Mouse (Mus musculus): ENCODE measurements around the gene Hemk1. TPM values are rescaled to one million over a fixed set of nuclear protein-coding genes. Genes with fewer than 3 reads are reported as not detected.

The Hemk1 gene
- 14.1 and 15.3 TPM in 2 replicates for polyA plus RNA-seq (2012; ENCODE audit: insufficient read depth, insufficient read length, missing spikeins)

DNA sequence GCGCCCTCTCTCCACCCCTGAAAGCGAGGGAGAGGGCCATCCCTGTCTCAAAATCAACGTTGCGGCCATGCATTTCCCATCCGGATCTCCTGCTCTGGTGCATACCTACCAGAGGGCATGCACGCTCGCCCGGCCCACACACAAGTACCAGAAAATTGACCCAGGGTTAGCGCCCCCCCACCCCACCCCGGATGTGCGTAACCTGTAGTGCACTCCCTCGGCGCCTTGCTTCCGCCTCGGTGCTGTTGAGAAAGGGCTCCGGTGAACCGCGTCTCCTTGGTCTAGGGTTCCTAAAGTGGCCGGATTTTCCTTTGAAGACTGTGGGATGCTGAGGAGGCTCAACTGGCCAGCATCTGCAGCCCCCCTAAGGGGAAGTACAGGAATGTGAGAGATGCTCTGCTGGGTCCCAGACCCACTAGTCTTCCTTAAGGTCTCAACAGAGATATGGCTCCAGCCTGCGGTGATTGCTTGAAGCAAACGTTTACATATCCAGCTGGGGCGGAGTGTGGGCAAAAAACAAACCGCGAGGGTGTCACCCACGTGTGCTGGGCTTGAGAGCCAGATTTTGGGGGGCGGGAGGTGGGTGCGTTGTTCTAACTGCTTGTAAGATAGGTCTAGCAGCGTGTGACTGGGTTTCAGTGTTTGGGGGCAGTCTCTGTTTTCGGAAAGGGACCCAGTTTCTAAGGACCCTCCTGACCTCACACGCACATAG lies at the start of gene Hemk1:
Gene Hemk1 (minus strand): TSS at position 179 of the 712 bp plus-strand sequence.
- TF ChIP-seq CTCF (IDR thresholded peaks at IDR 0.05; ENCODE audit: low read depth, low read length) (no peak), POLR2A (IDR thresholded peaks at IDR 0.05; ENCODE audit: borderline replicate concordance, low read depth, low read length) (no peak)
- H3K27ac ChIP-seq (ENCODE audit: insufficient read depth, low read depth, low read length): peak within 1 kb of the TSS; percentile 2; the same call in 1 of the 2 replicates
- 0 out of 2 replicates have a peak, but pooled peaks cover 7% of the 10 kb centered on the region for H3K4me1 ChIP-seq (ENCODE audit: control insufficient read depth, insufficient read depth, low read length)
- peak within 1 kb of the TSS; percentile 84 for H3K4me3 ChIP-seq (ENCODE audit: insufficient read depth, low read length)

- no peak overlapping the region for H3K4me3 ChIP-seq (ENCODE audit: insufficient read depth, low read length)
- TF ChIP-seq CTCF (IDR thresholded peaks at IDR 0.05; ENCODE audit: low read depth, low read length) (no peak), POLR2A (IDR thresholded peaks at IDR 0.05; ENCODE audit: borderline replicate concordance, low read depth, low read length) (no peak)
- no peak overlapping the region for H3K27ac ChIP-seq (ENCODE audit: insufficient read depth, low read depth, low read length)
- no peaks in the 10 kb centered on the region for H3K4me1 ChIP-seq (ENCODE audit: control insufficient read depth, insufficient read depth, low read length)
Observed at GRCm38 (mm10) chr9:107387708-107388107, 49.6 kb upstream of the Hemk1 start.

GRCm38 (mm10) chr9:107386722-107387121 lies 48.6 kb upstream of the Hemk1 start:
- Histone ChIP-seq H3K4me3 (ENCODE audit: insufficient read depth, low read length) (no peak overlapping the region), H3K27ac (ENCODE audit: insufficient read depth, low read depth, low read length) (no peak overlapping the region), H3K4me1 (ENCODE audit: control insufficient read depth, insufficient read depth, low read length) (no peaks in the 10 kb centered on the region)
- TF ChIP-seq CTCF (IDR thresholded peaks at IDR 0.05; ENCODE audit: low read depth, low read length): no peak

GRCm38 (mm10) chr9:107384396-107384795 lies 46.2 kb upstream of the Hemk1 start:
- Histone ChIP-seq H3K27ac (ENCODE audit: insufficient read depth, low read depth, low read length) (no peak overlapping the region), H3K4me3 (ENCODE audit: insufficient read depth, low read length) (no peak overlapping the region), H3K4me1 (ENCODE audit: control insufficient read depth, insufficient read depth, low read length) (no peaks in the 10 kb centered on the region)
- TF ChIP-seq CTCF (IDR thresholded peaks at IDR 0.05; ENCODE audit: low read depth, low read length): no peak
- no peak for TF ChIP-seq POLR2A (IDR thresholded peaks at IDR 0.05; ENCODE audit: borderline replicate concordance, low read depth, low read length)

GRCm38 (mm10) chr9:107381723-107382122 lies 43.6 kb upstream of the Hemk1 start:
- TF ChIP-seq CTCF (IDR thresholded peaks at IDR 0.05; ENCODE audit: low read depth, low read length): no peak
- no peak for TF ChIP-seq POLR2A (IDR thresholded peaks at IDR 0.05; ENCODE audit: borderline replicate concordance, low read depth, low read length)
- no peak overlapping the region for H3K27ac ChIP-seq (ENCODE audit: insufficient read depth, low read depth, low read length)
- no peak overlapping the region for H3K4me3 ChIP-seq (ENCODE audit: insufficient read depth, low read length)
- no peaks in the 10 kb centered on the region for H3K4me1 ChIP-seq (ENCODE audit: control insufficient read depth, insufficient read depth, low read length)

DNA sequence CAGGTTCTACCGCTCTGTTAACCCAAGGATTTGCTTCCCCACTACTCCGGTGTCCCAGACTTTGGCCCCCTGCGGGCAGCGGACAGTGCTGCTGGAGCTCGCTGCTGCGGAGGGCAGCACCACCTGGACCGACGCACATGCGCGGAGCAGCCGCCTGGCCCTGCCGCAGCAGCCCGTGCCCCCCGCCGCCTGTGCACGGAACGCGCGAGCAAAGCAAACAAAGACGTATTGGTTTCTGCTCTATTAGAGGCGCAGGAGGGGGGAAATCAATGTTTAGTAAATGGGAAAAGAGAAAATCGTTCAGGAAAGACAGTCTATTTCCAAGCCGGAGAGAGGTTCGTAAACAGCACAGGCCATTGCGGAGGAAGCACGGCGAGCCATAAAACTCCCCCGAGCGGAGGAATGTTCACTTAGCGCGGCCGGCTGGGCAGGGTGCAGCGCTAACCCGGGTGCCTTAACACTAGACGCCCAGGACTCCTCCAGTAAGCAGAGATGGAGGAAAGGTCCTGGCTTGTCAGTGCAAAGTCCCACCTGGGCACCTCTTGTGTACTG lies 39.9 kb upstream of the Hemk1 start:
- no peaks in the 10 kb centered on the region for H3K4me1 ChIP-seq (ENCODE audit: control insufficient read depth, insufficient read depth, low read length)
- no peak overlapping the region for H3K4me3 ChIP-seq (ENCODE audit: insufficient read depth, low read length)
- TF ChIP-seq POLR2A (IDR thresholded peaks at IDR 0.05; ENCODE audit: borderline replicate concordance, low read depth, low read length) (no peak), CTCF (IDR thresholded peaks at IDR 0.05; ENCODE audit: low read depth, low read length) (no peak)
- no peak overlapping the region for H3K27ac ChIP-seq (ENCODE audit: insufficient read depth, low read depth, low read length)

DNA sequence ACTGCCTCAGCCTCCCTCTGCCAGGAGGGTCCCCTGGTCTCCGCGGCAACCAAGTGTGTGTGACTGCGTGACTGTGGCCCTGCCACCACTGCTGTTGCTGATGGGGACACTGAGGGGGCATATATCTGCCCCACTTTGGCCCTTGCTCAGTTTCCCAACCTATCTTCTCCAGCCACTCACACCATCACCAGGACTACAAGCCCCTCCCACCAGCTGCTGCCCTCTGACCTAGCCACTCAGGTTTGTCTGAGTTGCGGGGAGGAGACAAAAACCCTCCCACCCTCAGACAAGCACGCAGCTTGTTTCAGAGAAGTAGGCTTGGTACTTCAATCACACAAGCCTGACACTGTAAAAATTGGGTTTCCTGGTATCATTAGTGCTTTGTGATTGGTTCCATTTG lies 37.3 kb upstream of the Hemk1 start:
- no peaks in the 10 kb centered on the region for H3K4me1 ChIP-seq (ENCODE audit: control insufficient read depth, insufficient read depth, low read length)
- no peak overlapping the region for H3K27ac ChIP-seq (ENCODE audit: insufficient read depth, low read depth, low read length)
- no peak overlapping the region for H3K4me3 ChIP-seq (ENCODE audit: insufficient read depth, low read length)
- TF ChIP-seq POLR2A (IDR thresholded peaks at IDR 0.05; ENCODE audit: borderline replicate concordance, low read depth, low read length) (no peak), CTCF (IDR thresholded peaks at IDR 0.05; ENCODE audit: low read depth, low read length) (no peak)

- H3K4me1 ChIP-seq (ENCODE audit: control insufficient read depth, insufficient read depth, low read length): no peaks in the 10 kb centered on the region
- TF ChIP-seq POLR2A (IDR thresholded peaks at IDR 0.05; ENCODE audit: borderline replicate concordance, low read depth, low read length): no peak
- no peak for TF ChIP-seq CTCF (IDR thresholded peaks at IDR 0.05; ENCODE audit: low read depth, low read length)
- no peak overlapping the region for H3K27ac ChIP-seq (ENCODE audit: insufficient read depth, low read depth, low read length)
- no peak overlapping the region for H3K4me3 ChIP-seq (ENCODE audit: insufficient read depth, low read length)
Observed at GRCm38 (mm10) chr9:107374623-107375022, 36.5 kb upstream of the Hemk1 start.

DNA sequence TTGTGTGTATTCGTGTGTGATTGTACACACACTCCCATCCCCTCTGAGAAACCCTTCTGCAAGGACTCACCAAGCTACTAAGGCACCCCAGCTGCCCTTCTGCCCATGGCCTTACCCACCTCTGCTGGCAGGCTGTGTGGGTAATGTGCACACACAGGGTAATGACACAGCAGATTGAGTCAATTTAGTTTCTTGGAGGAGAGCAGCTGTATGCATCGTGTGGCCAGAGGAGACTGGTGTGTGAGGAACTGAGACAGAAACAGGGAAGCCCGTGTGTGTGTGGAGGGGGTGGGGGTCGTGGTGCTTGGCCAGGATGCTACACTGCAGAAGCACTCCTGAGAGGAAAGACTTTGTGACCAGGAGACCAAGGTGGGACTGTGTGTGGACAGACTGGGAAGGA lies 34.3 kb upstream of the Hemk1 start:
- H3K4me3 ChIP-seq (ENCODE audit: insufficient read depth, low read length): no peak overlapping the region
- H3K27ac ChIP-seq (ENCODE audit: insufficient read depth, low read depth, low read length): no peak overlapping the region
- TF ChIP-seq CTCF (IDR thresholded peaks at IDR 0.05; ENCODE audit: low read depth, low read length) (no peak), POLR2A (IDR thresholded peaks at IDR 0.05; ENCODE audit: borderline replicate concordance, low read depth, low read length) (no peak)
- H3K4me1 ChIP-seq (ENCODE audit: control insufficient read depth, insufficient read depth, low read length): no peaks in the 10 kb centered on the region

GRCm38 (mm10) chr9:107370106-107370463 lies 31.9 kb upstream of the Hemk1 start:
- H3K4me1 ChIP-seq (ENCODE audit: control insufficient read depth, insufficient read depth, low read length): no peaks in the 10 kb centered on the region

More at GRCm38 (mm10) chr9:107370106-107370463, 31.9 kb upstream of the Hemk1 start:
- TF ChIP-seq CTCF (IDR thresholded peaks at IDR 0.05; ENCODE audit: low read depth, low read length) (no peak), POLR2A (IDR thresholded peaks at IDR 0.05; ENCODE audit: borderline replicate concordance, low read depth, low read length) (no peak)
- H3K27ac ChIP-seq (ENCODE audit: insufficient read depth, low read depth, low read length): no peak overlapping the region
- H3K4me3 ChIP-seq (ENCODE audit: insufficient read depth, low read length): no peak overlapping the region
